Mouse (Mus musculus): ENCODE measurements around the gene Snap91. TPM values are rescaled to one million over a fixed set of nuclear protein-coding genes. Genes with fewer than 3 reads are reported as not detected.

The Snap91 gene
- polyA plus RNA-seq, 1 experiment from 2014 or later: 23.5 TPM

DNA sequence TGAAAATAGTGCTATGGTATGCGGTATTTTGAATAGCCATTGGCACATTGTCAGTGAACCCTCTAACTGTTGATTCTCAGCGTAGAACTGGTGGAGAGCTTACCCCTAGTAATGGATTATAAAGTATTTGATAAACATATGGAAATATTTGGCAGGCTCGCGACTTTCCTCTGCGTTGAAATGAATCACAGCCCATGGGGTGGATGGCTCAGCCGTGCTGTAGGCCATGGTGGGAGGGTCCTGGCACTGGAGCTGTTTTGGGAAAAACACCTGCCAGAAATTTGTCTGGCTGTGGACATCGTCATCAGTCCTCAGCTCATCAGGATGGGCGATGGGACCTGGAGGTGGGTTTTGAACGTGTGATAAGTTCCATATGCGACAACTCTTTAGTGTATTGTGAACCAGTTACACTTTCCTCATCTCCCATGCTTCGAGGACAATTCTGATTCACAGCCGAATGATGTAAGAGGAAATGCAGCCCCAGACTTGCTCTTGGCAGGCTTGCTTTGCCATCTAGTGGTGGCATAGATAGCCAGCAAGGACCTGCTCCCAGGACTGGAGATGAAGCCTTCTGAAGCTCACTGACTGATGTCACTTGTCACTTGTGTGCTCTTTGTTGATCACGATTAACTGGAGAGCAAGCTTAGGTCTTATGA lies 134.4 kb downstream of the Snap91 start:
- Histone ChIP-seq H3K27ac (ENCODE audit: low read depth, low read length) (no peak overlapping the region), H3K27me3 (ENCODE audit: control insufficient read depth, insufficient read depth, low read length) (no peaks in the 10 kb centered on the region), H3K9me3 (replicated peaks; ENCODE audit: control insufficient read depth, low read length) (no peaks in the 10 kb centered on the region), H3K9ac (ENCODE audit: low read depth, low read length) (no peak overlapping the region), H3K4me2 (no peak overlapping the region), H3K36me3 (ENCODE audit: control insufficient read depth, insufficient read depth, low read length) (no peaks in the 10 kb centered on the region), H3K4me1 (ENCODE audit: control insufficient read depth, insufficient read depth, low read length) (no peaks in the 10 kb centered on the region), H3K4me3 (ENCODE audit: low read depth, low read length) (no peak overlapping the region)
- 29% methylated on average over 13 of the region's 13 CpGs for WGBS (ENCODE audit: insufficient replicate concordance)
- no peak for ATAC-seq (replicated peaks; ENCODE audit: insufficient number of reproducible peaks, low FRiP score, low TSS enrichment)

DNA sequence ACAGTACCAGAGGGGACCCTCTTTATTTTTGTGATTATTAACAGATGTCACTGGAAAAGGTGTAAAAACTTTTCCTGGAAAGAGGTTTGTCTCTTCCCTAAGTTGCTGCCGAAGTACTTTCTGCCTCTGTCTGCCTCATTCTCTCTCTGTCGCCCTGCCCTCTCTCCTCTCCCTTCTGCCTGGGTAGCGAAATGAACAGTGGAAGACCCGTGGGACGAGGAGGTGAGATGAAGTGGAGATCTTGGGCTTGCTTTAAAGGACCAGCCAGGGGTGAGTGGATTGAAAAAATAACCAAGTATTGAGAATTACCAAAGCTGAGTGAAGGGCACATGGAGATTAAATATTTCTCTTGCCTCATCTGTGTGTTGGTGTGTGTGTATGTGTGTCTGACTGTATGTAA lies 136.4 kb downstream of the Snap91 start:
- Histone ChIP-seq H3K4me1 (ENCODE audit: control insufficient read depth, insufficient read depth, low read length) (no peaks in the 10 kb centered on the region), H3K4me3 (ENCODE audit: low read depth, low read length) (peak overlapping the region; percentile 18), H3K36me3 (ENCODE audit: control insufficient read depth, insufficient read depth, low read length) (no peaks in the 10 kb centered on the region), H3K27ac (ENCODE audit: low read depth, low read length) (no peak overlapping the region), H3K9me3 (replicated peaks; ENCODE audit: control insufficient read depth, low read length) (no peaks in the 10 kb centered on the region), H3K4me2 (peak overlapping the region; percentile 65), H3K27me3 (ENCODE audit: control insufficient read depth, insufficient read depth, low read length) (no peaks in the 10 kb centered on the region), H3K9ac (ENCODE audit: low read depth, low read length) (no peak overlapping the region)
- ATAC-seq (replicated peaks; ENCODE audit: insufficient number of reproducible peaks, low FRiP score, low TSS enrichment): no peak
- 33% methylated on average over 5 of the region's 5 CpGs for WGBS (ENCODE audit: insufficient replicate concordance)

DNA sequence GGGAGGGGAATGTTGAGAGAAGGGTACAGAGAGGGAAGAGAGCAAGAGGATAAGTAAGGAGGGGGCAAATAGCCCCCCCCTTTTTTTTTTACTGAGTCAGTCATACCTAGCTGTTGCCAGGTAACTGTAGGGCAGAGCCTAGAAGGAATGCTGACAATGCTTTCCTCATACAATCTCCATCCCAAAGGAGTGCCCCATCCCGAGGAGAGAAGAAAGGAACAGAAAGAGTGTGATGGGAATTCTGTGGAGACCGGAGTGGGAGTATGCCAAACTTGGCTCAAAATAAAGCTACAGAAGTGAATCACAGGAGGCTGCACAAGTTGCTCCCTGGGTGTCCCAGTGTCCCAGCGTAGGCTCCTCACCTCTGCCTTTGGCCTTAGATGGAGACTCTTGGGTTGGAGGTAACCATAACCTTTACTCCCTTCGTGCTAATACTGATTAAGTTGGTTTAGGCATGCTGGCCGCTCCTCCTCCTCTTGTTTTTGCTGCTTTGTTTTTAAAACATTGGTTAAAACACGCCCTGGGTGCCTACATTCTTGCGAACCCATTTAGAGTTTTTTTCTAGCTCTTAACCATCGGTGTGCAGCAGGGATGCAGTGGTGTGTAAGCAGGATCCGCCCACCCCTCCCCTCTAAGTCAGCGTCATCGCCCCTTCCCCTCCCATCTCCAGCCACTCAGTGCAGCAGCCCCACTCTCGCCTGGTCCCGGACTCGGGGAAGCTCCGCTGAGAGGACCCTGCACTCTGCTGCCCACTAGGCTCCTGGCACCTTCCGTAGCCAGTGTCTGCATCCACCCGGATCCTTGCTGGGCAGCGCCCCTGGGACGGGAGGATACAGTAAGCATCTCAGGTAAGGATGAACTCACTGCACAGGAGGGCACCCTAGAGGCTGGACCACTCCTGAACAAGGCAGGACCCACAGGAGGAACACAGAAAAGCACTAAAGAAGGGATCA lies 137.2 kb downstream of the Snap91 start, which contains the start of gene Prss35:
Gene Prss35, plus strand, starts transcription at position 691 of the 953 bp plus-strand sequence.
- Histone ChIP-seq H3K4me1 (ENCODE audit: control insufficient read depth, insufficient read depth, low read length) (no peaks in the 10 kb centered on the region), H3K36me3 (ENCODE audit: control insufficient read depth, insufficient read depth, low read length) (no peaks in the 10 kb centered on the region), H3K27me3 (ENCODE audit: control insufficient read depth, insufficient read depth, low read length) (no peaks in the 10 kb centered on the region), H3K9ac (ENCODE audit: low read depth, low read length) (0 out of 2 replicates have a peak within 1 kb of the TSS, but pooled peaks have one; percentile 13), H3K27ac (ENCODE audit: low read depth, low read length) (no peak within 1 kb of the TSS), H3K9me3 (replicated peaks; ENCODE audit: control insufficient read depth, low read length) (no peaks in the 10 kb centered on the region), H3K4me3 (ENCODE audit: low read depth, low read length) (peak within 1 kb of the TSS; percentile 18), H3K4me2 (peak within 1 kb of the TSS; percentile 65)
- peak; percentile 74 for ATAC-seq (replicated peaks; ENCODE audit: insufficient number of reproducible peaks, low FRiP score, low TSS enrichment)
- 5% methylated on average over 19 of the region's 19 CpGs for WGBS (ENCODE audit: insufficient replicate concordance)

DNA sequence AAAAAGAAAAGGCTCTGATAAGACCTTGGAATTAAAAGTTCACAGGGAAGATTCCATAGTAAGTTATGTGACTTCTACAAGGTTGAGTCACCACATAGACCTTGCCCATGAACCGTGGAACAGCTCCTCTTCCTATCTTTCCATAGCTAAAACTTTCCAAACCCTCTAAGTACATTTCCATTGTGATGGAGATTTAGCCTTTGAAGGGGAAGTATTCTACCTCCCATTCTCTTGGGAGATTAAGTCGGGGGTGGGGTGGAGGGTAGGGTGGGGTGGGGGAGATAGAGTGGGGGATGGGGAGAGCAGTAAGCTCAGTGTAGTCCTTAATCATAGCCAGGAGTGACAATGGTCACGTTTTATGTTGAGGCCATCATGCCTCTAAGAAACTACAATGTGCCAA lies 140.5 kb downstream of the Snap91 start:
- H3K9me3 ChIP-seq (replicated peaks; ENCODE audit: control insufficient read depth, low read length): no peaks in the 10 kb centered on the region
- H3K4me1 ChIP-seq (ENCODE audit: control insufficient read depth, insufficient read depth, low read length): peaks cover 5% of the 10 kb centered on the region; the same call in 1 of the 2 replicates
- no peak overlapping the region for H3K4me2 ChIP-seq
- ATAC-seq (replicated peaks; ENCODE audit: insufficient number of reproducible peaks, low FRiP score, low TSS enrichment): no peak
- no peak overlapping the region for H3K9ac ChIP-seq (ENCODE audit: low read depth, low read length)
- H3K27ac ChIP-seq (ENCODE audit: low read depth, low read length): no peak overlapping the region
- H3K27me3 ChIP-seq (ENCODE audit: control insufficient read depth, insufficient read depth, low read length): no peaks in the 10 kb centered on the region
- no peaks in the 10 kb centered on the region for H3K36me3 ChIP-seq (ENCODE audit: control insufficient read depth, insufficient read depth, low read length)
- no peak overlapping the region for H3K4me3 ChIP-seq (ENCODE audit: low read depth, low read length)
- WGBS (ENCODE audit: insufficient replicate concordance): 36% methylated on average over 3 of the region's 3 CpGs

DNA sequence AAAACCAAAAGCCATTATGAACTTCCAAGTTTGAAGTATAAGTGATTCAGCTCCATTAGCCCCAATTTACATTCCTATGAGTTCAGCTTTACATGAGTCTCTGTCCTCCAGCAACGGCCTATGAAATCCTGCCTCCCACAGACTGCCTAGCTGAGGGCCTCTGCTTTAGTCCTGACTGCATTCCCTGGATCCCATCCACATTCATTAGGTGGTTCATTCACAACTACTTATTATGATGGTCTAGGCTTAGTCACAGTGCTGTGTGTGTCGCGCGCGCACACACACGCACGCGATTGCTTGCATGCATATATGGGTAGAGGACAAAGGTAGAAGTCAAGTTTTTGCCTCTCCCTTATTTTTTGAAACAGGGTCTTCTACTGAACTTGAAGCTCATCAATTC lies 141.7 kb downstream of the Snap91 start:
- Histone ChIP-seq H3K36me3 (ENCODE audit: control insufficient read depth, insufficient read depth, low read length) (no peaks in the 10 kb centered on the region), H3K4me3 (ENCODE audit: low read depth, low read length) (no peak overlapping the region), H3K4me1 (ENCODE audit: control insufficient read depth, insufficient read depth, low read length) (peaks cover 5% of the 10 kb centered on the region; the same call in 1 of the 2 replicates), H3K9ac (ENCODE audit: low read depth, low read length) (no peak overlapping the region), H3K9me3 (replicated peaks; ENCODE audit: control insufficient read depth, low read length) (no peaks in the 10 kb centered on the region), H3K27me3 (ENCODE audit: control insufficient read depth, insufficient read depth, low read length) (no peaks in the 10 kb centered on the region), H3K4me2 (no peak overlapping the region), H3K27ac (ENCODE audit: low read depth, low read length) (no peak overlapping the region)
- 91% methylated on average over 8 of the region's 8 CpGs for WGBS (ENCODE audit: insufficient replicate concordance)
- ATAC-seq (replicated peaks; ENCODE audit: insufficient number of reproducible peaks, low FRiP score, low TSS enrichment): no peak

DNA sequence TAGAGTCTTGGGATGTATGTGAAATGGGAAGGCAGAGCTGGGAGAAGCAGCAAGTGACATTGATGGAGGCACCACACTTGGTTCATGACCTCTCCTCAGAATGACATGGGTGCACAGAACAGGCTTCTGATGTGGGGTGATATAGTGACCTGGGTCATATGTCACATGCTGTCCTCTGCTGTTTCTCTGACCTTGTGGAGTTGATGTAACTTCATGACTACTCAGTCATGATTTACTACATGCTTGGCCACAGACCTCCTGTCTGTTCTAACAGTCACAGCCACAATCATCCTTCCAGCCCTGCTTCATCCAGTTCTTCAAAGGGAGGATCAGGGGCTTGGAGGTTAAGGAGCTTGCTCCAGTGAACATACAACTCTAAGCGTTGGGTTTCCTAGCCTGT lies 142.4 kb downstream of the Snap91 start:
- H3K27me3 ChIP-seq (ENCODE audit: control insufficient read depth, insufficient read depth, low read length): no peaks in the 10 kb centered on the region
- H3K4me3 ChIP-seq (ENCODE audit: low read depth, low read length): no peak overlapping the region
- H3K27ac ChIP-seq (ENCODE audit: low read depth, low read length): no peak overlapping the region
- no peaks in the 10 kb centered on the region for H3K9me3 ChIP-seq (replicated peaks; ENCODE audit: control insufficient read depth, low read length)
- WGBS (ENCODE audit: insufficient replicate concordance): 74% methylated on average over 1 of the region's 1 CpGs
- no peak for ATAC-seq (replicated peaks; ENCODE audit: insufficient number of reproducible peaks, low FRiP score, low TSS enrichment)
- H3K9ac ChIP-seq (ENCODE audit: low read depth, low read length): no peak overlapping the region
- no peak overlapping the region for H3K4me2 ChIP-seq
- H3K4me1 ChIP-seq (ENCODE audit: control insufficient read depth, insufficient read depth, low read length): peaks cover 5% of the 10 kb centered on the region; the same call in 1 of the 2 replicates
- H3K36me3 ChIP-seq (ENCODE audit: control insufficient read depth, insufficient read depth, low read length): no peaks in the 10 kb centered on the region

DNA sequence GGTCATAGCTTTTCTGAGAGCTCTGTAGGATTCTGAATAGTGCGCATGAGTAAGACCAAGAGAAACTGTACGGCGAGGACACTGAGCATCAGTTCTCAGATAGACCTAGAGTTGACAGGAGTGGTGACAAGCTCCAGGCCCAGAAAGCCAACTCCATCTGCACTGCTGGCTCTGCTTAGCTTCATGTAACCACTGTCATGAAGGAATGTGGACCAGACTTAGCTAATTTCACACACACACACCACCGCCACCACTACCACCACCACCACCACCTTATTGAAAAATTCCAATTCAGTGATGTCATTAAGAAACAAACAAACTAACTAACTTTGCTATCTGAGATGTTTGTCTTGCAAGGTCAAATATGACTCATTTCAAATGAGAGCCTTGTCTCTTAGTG lies 143.5 kb downstream of the Snap91 start:
- H3K4me3 ChIP-seq (ENCODE audit: low read depth, low read length): no peak overlapping the region
- H3K4me1 ChIP-seq (ENCODE audit: control insufficient read depth, insufficient read depth, low read length): peaks cover 5% of the 10 kb centered on the region; the same call in 1 of the 2 replicates
- peak; percentile 77 for ATAC-seq (replicated peaks; ENCODE audit: insufficient number of reproducible peaks, low FRiP score, low TSS enrichment)
- H3K27ac ChIP-seq (ENCODE audit: low read depth, low read length): peak overlapping the region; percentile 50; the same call in 1 of the 2 replicates
- 44% methylated on average over 4 of the region's 4 CpGs for WGBS (ENCODE audit: insufficient replicate concordance)
- H3K27me3 ChIP-seq (ENCODE audit: control insufficient read depth, insufficient read depth, low read length): no peaks in the 10 kb centered on the region
- H3K9me3 ChIP-seq (replicated peaks; ENCODE audit: control insufficient read depth, low read length): no peaks in the 10 kb centered on the region
- no peak overlapping the region for H3K4me2 ChIP-seq
- no peak overlapping the region for H3K9ac ChIP-seq (ENCODE audit: low read depth, low read length)
- no peaks in the 10 kb centered on the region for H3K36me3 ChIP-seq (ENCODE audit: control insufficient read depth, insufficient read depth, low read length)

DNA sequence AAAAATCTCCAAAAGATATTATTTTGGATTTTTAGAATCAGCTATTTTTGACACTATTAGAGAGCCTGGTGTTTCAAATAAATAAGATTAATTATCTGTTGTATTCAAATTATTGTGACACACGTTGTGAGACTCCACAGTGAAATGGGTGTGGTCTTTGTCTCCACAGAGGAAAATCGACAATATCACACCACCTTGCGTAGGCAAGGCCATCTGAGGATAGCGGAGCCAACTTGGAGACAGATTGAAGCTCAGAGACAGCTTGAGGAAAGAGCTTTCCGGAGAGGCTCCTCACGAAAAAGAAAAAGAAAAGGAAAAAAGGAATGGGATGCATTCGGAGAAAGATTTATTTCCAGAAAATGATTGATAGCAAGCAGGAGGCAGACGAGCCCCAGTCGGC lies 145.7 kb downstream of the Snap91 start:
- Histone ChIP-seq H3K36me3 (ENCODE audit: control insufficient read depth, insufficient read depth, low read length) (no peaks in the 10 kb centered on the region), H3K9me3 (replicated peaks; ENCODE audit: control insufficient read depth, low read length) (no peaks in the 10 kb centered on the region), H3K27me3 (ENCODE audit: control insufficient read depth, insufficient read depth, low read length) (no peaks in the 10 kb centered on the region), H3K4me1 (ENCODE audit: control insufficient read depth, insufficient read depth, low read length) (peaks cover 5% of the 10 kb centered on the region; the same call in 1 of the 2 replicates), H3K4me3 (ENCODE audit: low read depth, low read length) (no peak overlapping the region), H3K9ac (ENCODE audit: low read depth, low read length) (no peak overlapping the region), H3K4me2 (no peak overlapping the region), H3K27ac (ENCODE audit: low read depth, low read length) (no peak overlapping the region)
- ATAC-seq (replicated peaks; ENCODE audit: insufficient number of reproducible peaks, low FRiP score, low TSS enrichment): no peak
- 68% methylated on average over 9 of the region's 9 CpGs for WGBS (ENCODE audit: insufficient replicate concordance)
